Mouse (Mus musculus): ENCODE data around the gene Fxyd4. TPM values are rescaled to one million over a fixed set of nuclear protein-coding genes. Genes with fewer than 3 reads are reported as not detected.

Fxyd4 gene
- total RNA-seq, 2 experiments from 2014 or later = not detected

GRCm38 (mm10) chr6:117900126-117901080 lies 37.1 kb downstream of the Fxyd4 start, which contains the start of gene Hnrnpf:
Hnrnpf (plus strand) TSS chr6:117900324.
- intact Hi-C loops (cut with DNase I) = no loop called here
- no peak for DNase-seq

- no peak for DNase-seq
Observed at GRCm38 (mm10) chr6:117897800-117898199, 39.7 kb downstream of the Fxyd4 start.

GRCm38 (mm10) chr6:117893435-117893834 lies 44.1 kb downstream of the Fxyd4 start:
- DNase-seq = no peak
- intact Hi-C loops (cut with DNase I) = no loop called here

More at GRCm38 (mm10) chr6:117897800-117898199, 39.7 kb downstream of the Fxyd4 start:
- intact Hi-C loops (cut with DNase I) = no loop called here

GRCm38 (mm10) chr6:117892386-117892785 lies 45.1 kb downstream of the Fxyd4 start:
- intact Hi-C loops (cut with DNase I) = no loop called here

DNA sequence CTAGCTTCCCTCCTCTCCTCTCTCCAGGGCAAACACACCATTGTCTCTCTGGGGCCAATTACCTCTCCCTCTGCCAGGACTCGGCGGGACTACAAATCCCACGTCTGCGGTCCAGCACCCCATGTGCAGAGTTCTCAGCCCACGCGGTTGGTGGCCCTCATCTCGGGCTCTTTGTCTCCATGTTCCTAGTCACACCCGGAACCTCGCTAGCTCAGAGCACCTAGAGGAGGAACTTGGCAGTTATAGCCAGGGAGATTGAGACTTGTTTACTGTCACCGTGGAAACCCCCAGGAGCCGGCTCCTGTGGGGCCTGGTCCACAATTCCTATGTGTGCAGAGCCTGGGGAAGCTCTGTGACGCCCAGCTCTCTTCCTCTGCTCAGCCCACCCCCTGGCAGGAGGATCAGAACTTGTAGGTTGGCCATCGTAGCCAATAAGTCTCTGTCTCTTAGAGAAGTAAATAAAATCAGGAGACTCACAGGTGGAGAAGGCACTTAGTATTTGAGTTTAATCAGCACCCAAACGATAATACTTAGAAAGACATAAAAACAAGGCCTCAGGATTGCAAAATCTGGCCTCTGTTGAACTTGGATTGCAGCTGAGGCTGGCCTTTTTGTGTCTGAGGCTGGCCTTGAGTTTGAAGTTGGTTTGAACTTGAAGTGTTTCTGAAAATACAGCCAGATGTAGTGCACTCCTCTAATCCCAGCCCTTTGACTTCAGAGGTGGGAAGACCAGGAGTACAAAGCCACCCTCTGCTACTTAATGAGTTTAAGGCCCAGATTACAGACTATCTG lies 45.9 kb downstream of the Fxyd4 start:
- no peak for DNase-seq
- intact Hi-C loops (cut with DNase I) = no loop called here

More at GRCm38 (mm10) chr6:117892386-117892785, 45.1 kb downstream of the Fxyd4 start:
- no peak for DNase-seq

DNA sequence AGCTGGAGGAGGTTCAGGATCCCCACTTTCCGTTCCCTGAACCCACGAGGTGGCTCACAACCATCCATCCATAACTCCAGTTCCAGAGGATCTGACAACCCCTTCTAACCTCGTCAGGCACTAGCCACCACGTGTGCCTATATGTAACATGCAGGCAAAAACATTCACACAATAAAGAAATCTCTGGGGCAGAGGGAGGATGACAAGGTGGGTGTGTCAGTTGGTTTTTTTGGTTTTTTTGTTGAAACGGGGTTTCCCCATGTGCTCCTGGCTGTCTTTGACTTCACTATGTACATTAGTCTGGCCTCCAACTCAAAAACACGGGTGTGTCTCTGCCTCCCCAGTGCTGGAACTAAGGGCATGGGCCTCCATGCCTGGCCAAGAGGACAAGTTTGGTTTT lies 47.2 kb downstream of the Fxyd4 start:
- intact Hi-C loops (cut with DNase I) = no loop called here
- DNase-seq = no peak

GRCm38 (mm10) chr6:117888642-117889096 lies 48.8 kb downstream of the Fxyd4 start:
- intact Hi-C loops (cut with DNase I) = loop anchor here (2.0 kb wide), 1 partner anchor 14 kb away; no protein-coding TSS in a partner anchor
- no peak for DNase-seq

- intact Hi-C loops (cut with DNase I) = loop anchor here (2.0 kb wide), 1 partner anchor 15 kb away; no protein-coding TSS in a partner anchor
Observed at GRCm38 (mm10) chr6:117888032-117888431, 49.5 kb downstream of the Fxyd4 start.

DNA sequence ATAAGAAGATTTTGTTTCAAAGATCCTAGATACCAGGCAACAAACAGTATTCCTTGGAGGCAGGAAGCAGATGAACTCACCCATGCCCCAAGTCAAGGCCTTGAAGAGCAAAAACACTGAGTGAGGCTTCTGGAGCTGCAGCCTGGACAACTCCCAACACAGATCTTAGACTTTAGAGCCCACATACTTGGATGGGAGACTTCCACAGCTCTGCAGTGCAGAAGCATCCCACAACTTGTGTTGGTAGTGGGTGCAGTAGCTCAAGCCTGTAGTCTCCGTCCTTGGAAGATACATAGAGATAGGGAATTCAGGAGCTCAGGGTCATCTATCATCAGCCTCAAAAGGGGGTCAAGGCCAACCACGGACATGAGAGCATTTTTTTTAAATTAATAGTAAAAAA lies 51.5 kb downstream of the Fxyd4 start:
- DNase-seq = no peak
- intact Hi-C loops (cut with DNase I) = no loop called here

More at GRCm38 (mm10) chr6:117888032-117888431, 49.5 kb downstream of the Fxyd4 start:
- DNase-seq = no peak

Small RNAs within 50 kb of the gene (microRNA-seq; reads per million reads assigned to microRNA genes)
- 0 reads per million in 2 experiments for gene Gm25535

Other genes starting within 250 kb of the Fxyd4 start
- gene Zfp637, start 96.5 kb downstream of the Fxyd4 start, total RNA-seq (2021) = 10 to 100 TPM; 35.0 to 35.2 TPM
- under 1 TPM; 0.23 to 0.37 TPM for gene Zfp239, start 75.6 kb downstream of the Fxyd4 start, total RNA-seq (2021)
- gene Hnrnpf, start 37.4 kb downstream of the Fxyd4 start, total RNA-seq (2021) = 10 to 100 TPM; 83.2 to 98.9 TPM
- under 1 TPM; 0.10 to 0.15 TPM for gene Rasgef1a, start 73.7 kb upstream of the Fxyd4 start, total RNA-seq (2021)
- 10 to 100 TPM; 25.3 to 25.9 TPM for gene Csgalnact2, start 201.4 kb upstream of the Fxyd4 start, total RNA-seq (2021)

Measured in gastrocnemius, postnatal 36 days (tissue).